Mouse (Mus musculus): ENCODE data around the gene Abcc10.

Gene Abcc10

GRCm38 (mm10) chr17:46284653-46285052, 43.5 kb downstream of the Abcc10 start:
- no peak for DNase-seq

DNA sequence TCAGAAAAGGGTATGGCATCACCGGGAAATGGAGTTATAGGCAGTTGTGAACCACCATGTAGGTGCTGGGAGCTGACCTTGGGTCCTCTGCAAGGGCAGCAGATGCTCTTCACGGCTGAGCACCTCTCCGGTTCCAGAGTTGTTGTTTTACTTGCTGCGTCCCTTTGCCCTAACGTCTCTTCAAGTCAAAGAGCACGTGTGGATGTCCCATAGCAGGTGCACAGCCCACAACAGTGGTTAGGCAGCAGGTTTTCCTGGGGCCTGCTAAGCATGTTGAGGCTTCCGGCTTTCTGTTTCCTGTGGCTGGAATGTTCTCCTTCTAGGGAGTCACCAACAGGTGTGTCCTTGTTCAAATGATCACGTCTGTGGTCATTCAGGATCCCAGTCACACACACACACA, 44.2 kb downstream of the Abcc10 start:
- no peak for DNase-seq

DNA sequence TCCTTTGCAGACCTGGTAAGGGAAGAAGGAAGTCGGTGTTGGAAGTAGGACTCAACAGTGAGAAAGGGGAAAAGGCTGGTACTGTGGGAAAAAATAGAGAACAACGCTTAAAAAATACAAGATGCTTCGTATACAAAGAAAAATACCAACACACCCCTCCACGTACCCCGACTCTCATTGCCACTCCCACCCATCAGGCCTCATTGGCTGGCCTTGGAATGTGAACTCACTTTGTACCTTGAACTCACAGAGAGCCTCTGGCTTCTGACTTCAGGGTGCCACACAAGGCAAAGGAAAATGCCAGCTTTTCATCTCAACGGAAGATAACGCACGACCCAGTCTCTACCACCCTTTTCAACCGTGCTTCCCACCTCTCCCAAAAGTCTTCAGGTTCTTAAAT, 45.0 kb downstream of the Abcc10 start:
- no peak for DNase-seq

- DNase-seq: peak; percentile 85
These were observed 45.5 kb downstream of the Abcc10 start, which contains the start of gene Tjap1 for GRCm38 (mm10) chr17:46282483-46283123. TSS of gene Tjap1 (minus strand) at chr17:46283026.

GRCm38 (mm10) chr17:46278011-46278765, 50.0 kb downstream of the Abcc10 start:
- DNase-seq: no peak

- no peak for DNase-seq
These were observed 50.6 kb downstream of the Abcc10 start for GRCm38 (mm10) chr17:46277586-46277985.

DNA sequence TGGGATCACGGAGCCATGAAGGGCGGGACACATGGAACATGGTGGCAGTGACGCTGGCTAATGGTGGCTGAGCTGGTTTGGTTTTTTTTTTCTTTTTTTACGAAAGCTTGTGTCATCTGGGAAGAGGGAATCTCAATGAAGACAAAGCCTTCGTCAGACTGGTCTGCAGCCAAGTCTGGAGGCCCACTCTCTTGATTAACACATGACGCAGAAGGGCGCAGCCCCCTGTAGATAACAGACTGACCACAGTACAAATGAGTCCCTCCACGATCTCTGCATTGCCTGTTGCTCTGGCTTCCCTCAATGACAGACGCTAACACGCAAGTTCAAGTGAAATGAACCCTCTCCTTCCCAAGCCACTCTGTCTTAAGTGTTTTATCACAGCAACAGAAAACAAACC, 52.6 kb downstream of the Abcc10 start:
- DNase-seq: no peak

GRCm38 (mm10) chr17:46275034-46275433, 53.1 kb downstream of the Abcc10 start:
- DNase-seq: no peak

- DNase-seq: no peak
These were observed 53.7 kb downstream of the Abcc10 start for GRCm38 (mm10) chr17:46274465-46274864.

GRCm38 (mm10) chr17:46273803-46274236, 54.3 kb downstream of the Abcc10 start:
- DNase-seq: no peak

- no peak for DNase-seq
These were observed 55.5 kb downstream of the Abcc10 start for GRCm38 (mm10) chr17:46272675-46273074.

GRCm38 (mm10) chr17:46272058-46272457, 56.1 kb downstream of the Abcc10 start:
- DNase-seq: no peak

DNA sequence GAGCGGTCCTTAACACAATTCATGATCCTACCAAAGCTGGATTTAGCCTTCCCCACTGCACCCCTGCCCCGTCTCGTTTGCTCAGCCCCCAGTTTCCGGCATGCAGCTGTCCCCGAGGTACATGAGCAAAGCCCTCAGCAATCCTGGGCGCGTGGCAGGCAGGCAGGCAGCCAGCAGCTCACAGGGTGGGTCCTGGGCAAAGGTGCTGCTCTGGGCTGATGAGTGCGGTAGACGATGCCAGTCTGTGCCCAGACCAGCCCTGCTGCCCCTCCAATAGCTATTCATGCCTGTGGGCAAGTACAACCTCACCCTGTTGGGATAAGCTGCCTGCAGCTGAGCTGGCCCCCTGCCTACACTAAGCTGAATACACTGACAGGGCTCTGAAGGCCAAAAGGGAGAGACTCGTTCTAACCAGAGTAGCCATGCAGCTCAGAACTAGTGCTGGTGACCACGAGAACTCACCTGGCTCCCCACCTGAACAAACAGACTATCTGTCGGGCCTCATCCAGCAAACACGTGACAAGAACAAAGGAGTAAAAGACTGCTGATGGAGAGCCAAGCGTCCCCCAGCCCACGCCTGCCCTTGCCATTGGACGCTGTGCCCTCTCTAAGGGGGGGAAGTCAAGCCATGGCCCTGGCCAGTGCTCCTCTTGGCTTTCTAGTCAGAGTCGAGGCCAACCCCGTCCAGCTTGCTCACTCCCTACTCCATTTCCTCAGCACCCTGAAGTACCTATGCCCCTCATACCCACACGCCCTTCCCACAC, 58.2 kb downstream of the Abcc10 start:
- DNase-seq: no peak

GRCm38 (mm10) chr17:46268026-46268720, 60.0 kb downstream of the Abcc10 start:
- no peak for DNase-seq

DNA sequence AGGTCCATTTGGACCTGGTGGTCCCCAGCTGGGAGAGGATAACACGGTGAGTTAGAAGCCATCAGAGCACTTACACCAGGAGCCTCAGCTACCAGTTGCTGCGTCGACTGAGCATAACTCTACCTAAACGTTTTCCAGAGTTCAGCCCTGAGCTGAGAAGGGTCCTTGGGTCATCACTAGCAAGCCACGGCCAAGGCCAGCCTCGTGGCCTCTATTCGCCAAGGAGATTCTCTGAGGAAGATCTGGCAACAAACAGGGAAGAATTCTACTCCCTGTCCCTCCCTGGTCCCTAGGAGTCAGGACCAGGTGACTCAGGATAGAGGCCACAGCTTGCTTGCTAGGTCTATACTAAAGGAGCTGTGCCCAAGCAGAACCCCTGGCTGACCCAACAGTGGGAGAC, 60.6 kb downstream of the Abcc10 start:
- no peak for DNase-seq

GRCm38 (mm10) chr17:46266986-46267385, 61.2 kb downstream of the Abcc10 start:
- DNase-seq: no peak

DNA sequence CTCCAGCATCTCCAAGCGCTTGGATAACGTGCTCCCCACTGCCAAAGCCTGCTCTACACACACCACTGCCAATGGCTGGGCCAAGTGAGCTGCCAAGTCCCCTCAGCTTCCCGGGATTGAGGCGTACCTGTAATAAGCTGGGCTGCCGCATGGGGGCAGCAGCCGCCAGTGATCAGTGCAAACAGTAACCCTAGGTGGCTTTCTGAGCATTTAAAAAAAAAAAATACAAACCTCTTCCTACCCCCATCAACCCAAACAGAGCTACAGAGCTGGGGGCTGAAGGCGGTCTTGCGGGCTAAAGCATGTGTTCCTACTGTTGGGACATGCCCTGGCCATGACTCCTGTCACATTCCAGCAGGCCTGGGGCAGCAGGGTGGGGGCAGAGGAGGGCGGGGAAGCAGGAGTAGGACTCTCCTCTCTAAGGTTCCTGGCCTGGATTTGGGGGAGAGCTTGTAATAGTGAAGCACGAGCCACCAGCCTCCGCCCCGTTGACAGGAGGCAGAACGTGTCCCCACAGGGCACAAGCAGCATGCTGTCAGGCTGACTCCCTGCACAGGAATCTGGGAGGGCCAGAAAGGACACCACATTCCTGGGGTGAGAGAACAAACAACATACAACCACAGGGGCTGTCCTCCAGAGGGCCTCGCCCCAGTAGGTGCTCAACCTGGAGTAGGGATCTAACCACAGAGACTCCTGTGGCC, 62.1 kb downstream of the Abcc10 start:
- DNase-seq: peak; percentile 78

DNA sequence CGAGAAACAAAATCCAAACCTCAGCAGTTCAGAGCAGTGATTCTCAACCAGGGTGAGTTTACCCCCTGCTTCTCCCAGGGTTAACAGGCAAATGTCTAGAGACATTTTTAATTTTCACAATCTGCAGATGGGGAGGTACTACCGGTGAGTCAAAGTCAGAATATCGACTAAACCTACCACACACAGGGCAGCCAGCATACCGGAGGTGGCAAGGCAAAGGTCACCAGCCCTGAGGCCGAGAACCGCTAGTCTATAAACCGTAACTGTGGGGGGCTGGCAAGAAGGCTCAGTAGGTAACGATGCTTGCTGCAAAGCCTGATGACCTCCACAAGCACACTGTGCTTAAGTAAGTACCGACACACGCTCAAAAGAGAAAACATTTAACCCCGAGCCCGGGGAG, 62.6 kb downstream of the Abcc10 start:
- DNase-seq: no peak

DNA sequence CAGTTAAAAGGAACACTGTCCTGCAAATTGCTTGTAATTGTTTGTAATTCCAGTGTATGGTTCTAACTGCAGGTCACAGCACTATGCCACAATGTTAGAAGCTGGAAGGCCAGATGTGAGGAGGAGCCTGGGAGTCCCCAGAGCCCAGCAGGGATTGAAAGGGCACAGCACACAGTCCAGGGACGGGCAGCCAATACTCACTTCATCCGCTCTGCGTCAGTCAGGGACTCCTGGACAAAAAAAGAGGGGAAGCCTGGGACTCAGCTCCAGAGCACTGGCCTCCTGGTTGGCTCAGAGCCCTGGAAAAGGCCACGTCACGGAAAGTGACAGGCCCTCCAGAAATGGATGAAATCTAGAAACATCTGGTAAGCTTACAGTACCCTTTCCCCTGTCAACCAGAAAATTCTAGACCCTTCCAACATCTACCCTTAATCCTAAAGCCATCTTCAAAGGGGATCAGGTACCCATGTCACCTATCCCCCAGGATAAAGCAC, 65.9 kb downstream of the Abcc10 start:
- no peak for DNase-seq

GRCm38 (mm10) chr17:46259675-46260074, 68.5 kb downstream of the Abcc10 start:
- no peak for DNase-seq

- no peak for DNase-seq
These were observed 69.7 kb downstream of the Abcc10 start for GRCm38 (mm10) chr17:46258279-46259053.
